Mouse (Mus musculus) midbrain, embryonic 12.5 days (tissue): ENCODE data around the gene Gm43552. TPM values are rescaled to one million over a fixed set of nuclear protein-coding genes. Genes with fewer than 3 reads are reported as not detected.

ENCODE experiments used
- ATAC-seq: fragments of 200-750 bp; cut with Nextera tagmentation; 2 replicates; pipeline ENCODE4 v1.8.0; 2017; ENCODE audit warnings: low read depth, moderate TSS enrichment, moderate library complexity; ENCODE audit not compliant: low FRiP score
- H3K27ac ChIP-seq: fragments of 300-500 bp; sonication (generic); replicated peaks from 2 replicates; pipeline ENCODE4 v1.5.1; 2016; ENCODE audit warnings: mild to moderate bottlenecking
- H3K27me3 ChIP-seq: fragments of 300-500 bp; sonication (generic); 2 replicates; pipeline ENCODE4 v1.6.1; 2016; ENCODE audit warnings: mild to moderate bottlenecking
- H3K36me3 ChIP-seq: fragments of 300-500 bp; sonication (generic); 2 replicates; pipeline ENCODE4 v1.6.1; 2016
- H3K4me1 ChIP-seq: fragments of 300-500 bp; sonication (generic); 2 replicates; pipeline ENCODE4 v1.6.1; 2016
- H3K4me2 ChIP-seq: fragments of 300-500 bp; sonication (generic); replicated peaks from 2 replicates; pipeline ENCODE4 v1.6.1; 2016; ENCODE audit warnings: mild to moderate bottlenecking, moderate library complexity
- H3K4me3 ChIP-seq: fragments of 300-500 bp; sonication (generic); 2 replicates; pipeline ENCODE4 v1.5.1; 2016; ENCODE audit warnings: mild to moderate bottlenecking
- H3K9ac ChIP-seq: fragments of 300-500 bp; sonication (generic); replicated peaks from 2 replicates; pipeline ENCODE4 v1.6.1; 2016; ENCODE audit warnings: mild to moderate bottlenecking, moderate library complexity
- H3K9me3 ChIP-seq: fragments of 300-500 bp; sonication (generic); 2 replicates; pipeline ENCODE4 v1.6.1; 2016; ENCODE audit warnings: mild to moderate bottlenecking
- WGBS: fragments of 180-500 bp; shearing (Covaris S2); methylation state at CpG from one replicate; pipeline ENCODE4 v1.1.7; 2016; 5-methylcytosine and 5-hydroxymethylcytosine counted together
- polyA plus RNA-seq: library from polyadenylated mRNA; unstranded; fragments of >200 nt; fragmentation: Nextera tagmentation; extraction: Ambion mirVana; gene quantifications from 2 replicates; pipeline ENCODE4 v1.2.1, GENCODE M21; 2016

Gene Gm43552
- polyA plus RNA-seq, 1 experiment from 2014 or later: not detected

DNA sequence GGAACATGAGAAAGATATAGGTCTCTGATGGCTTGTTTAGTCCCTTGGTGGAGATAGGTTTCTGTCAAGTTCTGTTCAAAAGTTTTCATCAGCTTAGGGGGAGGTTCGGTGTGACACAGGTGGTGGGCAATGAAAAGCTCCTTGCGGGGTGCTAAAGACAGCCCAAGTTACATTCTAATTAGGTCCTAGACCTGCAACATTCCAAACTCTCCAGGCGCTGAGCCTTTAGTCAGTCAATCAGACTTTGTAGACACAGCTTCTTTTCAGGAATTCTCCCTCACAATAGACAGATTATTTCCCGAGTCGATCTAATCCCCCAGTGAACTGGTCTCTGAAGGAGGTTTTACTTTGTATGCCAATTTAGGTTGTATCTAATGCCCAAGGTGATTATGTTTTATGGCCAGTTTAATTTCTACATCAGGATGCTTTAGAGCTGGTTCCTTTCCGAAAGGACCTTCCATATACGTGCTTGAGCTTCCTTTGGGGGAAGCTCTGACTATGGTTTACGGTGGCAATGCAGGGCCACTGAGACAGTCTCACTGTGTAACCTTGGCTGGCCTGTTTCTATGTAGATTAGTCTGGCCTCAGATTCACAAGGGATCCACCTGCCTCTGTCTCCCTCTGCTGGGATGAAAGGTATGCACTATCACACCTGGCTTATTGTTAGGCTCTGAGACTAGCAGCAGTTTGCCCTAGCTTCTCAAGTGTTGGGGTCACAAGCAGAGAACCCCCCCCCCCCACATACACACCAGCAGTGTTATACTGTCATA lies 33.2 kb upstream of the Gm43552 start:
- Histone ChIP-seq H3K4me3 (no peak overlapping the region), H3K36me3 (no peaks in the 10 kb centered on the region), H3K4me1 (peaks cover 12% of the 10 kb centered on the region), H3K27me3 (peaks cover 9% of the 10 kb centered on the region), H3K27ac (no peak overlapping the region), H3K9ac (no peak overlapping the region), H3K4me2 (no peak overlapping the region; the same call in 1 of the 2 replicates), H3K9me3 (no peaks in the 10 kb centered on the region)
- WGBS: 2% methylated on average over 8 of the region's 8 CpGs
- no peak for ATAC-seq

DNA sequence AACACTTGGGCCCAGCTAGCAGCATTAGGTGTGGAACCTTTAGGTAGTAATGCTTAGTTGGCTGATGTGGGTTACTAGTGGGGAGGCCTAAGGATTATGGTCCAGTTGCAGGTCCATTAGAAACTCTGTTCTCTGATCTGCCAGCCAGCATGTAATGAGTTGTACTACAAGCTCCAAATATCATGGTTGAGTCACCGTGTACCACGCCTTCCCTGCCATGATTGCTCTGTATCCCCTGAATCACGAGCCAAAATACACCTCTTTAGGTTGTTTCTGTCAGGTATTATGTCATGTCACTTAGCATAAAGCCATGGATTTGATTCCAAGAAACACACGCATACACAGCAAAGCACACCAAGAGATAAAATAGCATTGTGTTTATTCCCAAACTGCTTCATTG lies 32.2 kb upstream of the Gm43552 start:
- WGBS: 59% methylated on average over 4 of the region's 4 CpGs
- Histone ChIP-seq H3K27me3 (peaks cover 9% of the 10 kb centered on the region), H3K4me3 (no peak overlapping the region), H3K36me3 (no peaks in the 10 kb centered on the region), H3K9ac (no peak overlapping the region), H3K9me3 (no peaks in the 10 kb centered on the region), H3K4me1 (peaks cover 12% of the 10 kb centered on the region), H3K27ac (no peak overlapping the region), H3K4me2 (no peak overlapping the region)
- ATAC-seq: no peak

DNA sequence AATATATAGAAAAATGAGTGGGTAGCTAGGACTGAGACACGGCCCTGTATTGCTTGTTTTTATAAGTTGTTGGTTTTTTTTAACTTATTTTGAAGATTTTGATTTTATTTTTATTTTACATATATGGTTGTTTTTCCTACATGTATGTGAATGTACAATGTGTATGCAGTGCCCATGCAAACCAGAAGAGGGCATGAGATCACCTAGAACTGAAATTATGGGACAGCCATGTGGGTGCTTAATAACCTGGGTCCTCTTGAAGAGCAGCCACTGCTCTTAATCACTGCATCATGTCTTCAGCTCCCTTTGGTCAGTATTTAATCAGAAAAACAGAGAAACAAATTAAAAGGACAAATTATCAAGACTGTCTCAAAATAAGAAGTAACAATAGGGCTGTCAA lies 29.2 kb upstream of the Gm43552 start:
- WGBS: 88% methylated on average over 1 of the region's 1 CpGs
- Histone ChIP-seq H3K9ac (no peak overlapping the region), H3K27me3 (no peaks in the 10 kb centered on the region; the same call in 1 of the 2 replicates), H3K4me3 (no peak overlapping the region), H3K9me3 (no peaks in the 10 kb centered on the region), H3K4me1 (peaks cover 9% of the 10 kb centered on the region), H3K4me2 (no peak overlapping the region), H3K36me3 (no peaks in the 10 kb centered on the region), H3K27ac (no peak overlapping the region)
- no peak for ATAC-seq

GRCm38 (mm10) chr5:65514635-65515278 lies 22.1 kb upstream of the Gm43552 start:
- Histone ChIP-seq H3K4me3 (no peak overlapping the region), H3K4me1 (no peaks in the 10 kb centered on the region), H3K27me3 (no peaks in the 10 kb centered on the region), H3K9ac (no peak overlapping the region), H3K4me2 (no peak overlapping the region), H3K9me3 (no peaks in the 10 kb centered on the region), H3K27ac (no peak overlapping the region), H3K36me3 (no peaks in the 10 kb centered on the region)
- 78% methylated on average over 5 of the region's 5 CpGs for WGBS
- ATAC-seq: no peak

DNA sequence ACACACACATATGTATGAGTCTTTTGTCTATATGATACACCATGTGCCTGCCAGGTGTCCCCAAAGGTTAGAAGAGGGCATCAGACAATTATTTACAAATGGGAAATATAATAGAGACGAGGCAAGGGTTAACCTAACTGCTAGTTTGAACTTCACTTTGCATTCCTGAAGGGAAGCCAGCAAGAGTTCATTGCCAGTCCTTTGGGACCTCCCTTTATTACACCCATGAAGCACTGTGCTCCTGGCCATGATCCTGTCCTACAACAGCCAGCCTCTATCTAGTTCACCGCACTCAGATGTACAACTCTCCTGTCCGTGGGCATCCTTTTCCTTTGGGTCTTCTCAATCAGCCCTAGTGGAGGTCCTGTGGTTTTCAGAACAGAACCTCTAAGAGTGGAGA lies 20.9 kb upstream of the Gm43552 start:
- Histone ChIP-seq H3K4me3 (no peak overlapping the region), H3K4me1 (no peaks in the 10 kb centered on the region), H3K9me3 (no peaks in the 10 kb centered on the region), H3K9ac (no peak overlapping the region), H3K27me3 (no peaks in the 10 kb centered on the region), H3K36me3 (no peaks in the 10 kb centered on the region), H3K4me2 (no peak overlapping the region), H3K27ac (no peak overlapping the region)
- WGBS: 94% methylated on average over 3 of the region's 3 CpGs
- no peak for ATAC-seq

DNA sequence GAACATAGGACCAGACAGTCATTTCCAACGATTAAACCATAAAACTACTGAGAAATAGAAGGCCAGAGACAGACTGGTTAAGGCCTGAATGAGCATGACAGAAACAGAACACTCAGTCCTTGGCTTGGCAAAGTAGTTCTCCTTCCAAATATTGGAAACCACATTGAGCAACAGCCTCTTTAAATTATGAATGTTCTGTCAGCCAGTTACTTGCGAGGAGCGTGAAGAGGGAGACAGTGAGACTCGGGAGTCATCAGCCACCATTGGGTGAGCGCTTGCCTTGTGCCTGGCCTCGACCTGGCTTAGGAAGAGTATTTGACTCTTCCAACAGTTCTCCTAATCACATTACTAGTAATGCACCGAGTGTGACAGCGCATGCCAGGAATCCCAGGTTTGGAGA lies 15.8 kb upstream of the Gm43552 start:
- Histone ChIP-seq H3K9me3 (no peaks in the 10 kb centered on the region), H3K4me3 (no peak overlapping the region), H3K27ac (no peak overlapping the region), H3K4me1 (no peaks in the 10 kb centered on the region), H3K4me2 (no peak overlapping the region), H3K27me3 (no peaks in the 10 kb centered on the region), H3K9ac (no peak overlapping the region), H3K36me3 (no peaks in the 10 kb centered on the region)
- WGBS: 82% methylated on average over 8 of the region's 8 CpGs
- ATAC-seq: no peak

DNA sequence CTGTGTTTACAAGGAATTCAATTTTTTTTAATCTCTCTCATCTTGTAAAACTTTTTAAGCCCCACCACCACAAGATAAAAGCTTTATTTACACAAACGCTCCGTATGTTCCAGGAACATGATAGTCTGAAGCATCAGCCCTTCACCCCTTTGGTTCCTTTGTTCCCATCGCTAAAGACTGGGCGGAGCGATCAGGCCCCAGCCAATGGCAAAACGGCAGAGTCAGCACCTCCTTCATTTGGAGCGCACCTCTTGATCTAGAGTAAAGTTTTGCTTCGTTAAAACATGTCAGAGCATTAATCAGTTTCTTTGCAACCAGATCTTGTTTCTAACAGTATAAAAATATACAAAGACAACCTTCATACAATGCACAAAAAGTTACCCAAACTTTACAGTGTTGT lies 13.2 kb upstream of the Gm43552 start:
- no peak overlapping the region for H3K27ac ChIP-seq
- H3K9ac ChIP-seq: no peak overlapping the region
- ATAC-seq: no peak
- H3K4me1 ChIP-seq: no peaks in the 10 kb centered on the region
- H3K36me3 ChIP-seq: no peaks in the 10 kb centered on the region
- 10% methylated on average over 8 of the region's 8 CpGs for WGBS
- no peaks in the 10 kb centered on the region for H3K9me3 ChIP-seq
- peak overlapping the region; percentile 23; the same call in 1 of the 2 replicates for H3K4me2 ChIP-seq
- H3K4me3 ChIP-seq: no peak overlapping the region
- no peaks in the 10 kb centered on the region for H3K27me3 ChIP-seq

- H3K9me3 ChIP-seq: no peaks in the 10 kb centered on the region
- H3K27me3 ChIP-seq: no peaks in the 10 kb centered on the region
- no peaks in the 10 kb centered on the region for H3K36me3 ChIP-seq
- ATAC-seq: no peak
- H3K9ac ChIP-seq: no peak overlapping the region
- no peaks in the 10 kb centered on the region for H3K4me1 ChIP-seq
- 83% methylated on average over 9 of the region's 9 CpGs for WGBS
- H3K27ac ChIP-seq: no peak overlapping the region
- H3K4me3 ChIP-seq: no peak overlapping the region
- H3K4me2 ChIP-seq: no peak overlapping the region
Measured at GRCm38 (mm10) chr5:65501407-65501806, 8.8 kb upstream of the Gm43552 start.

- ATAC-seq: no peak
- Histone ChIP-seq H3K27ac (no peak overlapping the region), H3K36me3 (no peaks in the 10 kb centered on the region), H3K9me3 (no peaks in the 10 kb centered on the region), H3K4me3 (no peak overlapping the region), H3K4me2 (no peak overlapping the region), H3K9ac (no peak overlapping the region), H3K27me3 (no peaks in the 10 kb centered on the region), H3K4me1 (no peaks in the 10 kb centered on the region)
- WGBS: 89% methylated on average over 7 of the region's 7 CpGs
Measured at GRCm38 (mm10) chr5:65500231-65500630, 7.6 kb upstream of the Gm43552 start.

DNA sequence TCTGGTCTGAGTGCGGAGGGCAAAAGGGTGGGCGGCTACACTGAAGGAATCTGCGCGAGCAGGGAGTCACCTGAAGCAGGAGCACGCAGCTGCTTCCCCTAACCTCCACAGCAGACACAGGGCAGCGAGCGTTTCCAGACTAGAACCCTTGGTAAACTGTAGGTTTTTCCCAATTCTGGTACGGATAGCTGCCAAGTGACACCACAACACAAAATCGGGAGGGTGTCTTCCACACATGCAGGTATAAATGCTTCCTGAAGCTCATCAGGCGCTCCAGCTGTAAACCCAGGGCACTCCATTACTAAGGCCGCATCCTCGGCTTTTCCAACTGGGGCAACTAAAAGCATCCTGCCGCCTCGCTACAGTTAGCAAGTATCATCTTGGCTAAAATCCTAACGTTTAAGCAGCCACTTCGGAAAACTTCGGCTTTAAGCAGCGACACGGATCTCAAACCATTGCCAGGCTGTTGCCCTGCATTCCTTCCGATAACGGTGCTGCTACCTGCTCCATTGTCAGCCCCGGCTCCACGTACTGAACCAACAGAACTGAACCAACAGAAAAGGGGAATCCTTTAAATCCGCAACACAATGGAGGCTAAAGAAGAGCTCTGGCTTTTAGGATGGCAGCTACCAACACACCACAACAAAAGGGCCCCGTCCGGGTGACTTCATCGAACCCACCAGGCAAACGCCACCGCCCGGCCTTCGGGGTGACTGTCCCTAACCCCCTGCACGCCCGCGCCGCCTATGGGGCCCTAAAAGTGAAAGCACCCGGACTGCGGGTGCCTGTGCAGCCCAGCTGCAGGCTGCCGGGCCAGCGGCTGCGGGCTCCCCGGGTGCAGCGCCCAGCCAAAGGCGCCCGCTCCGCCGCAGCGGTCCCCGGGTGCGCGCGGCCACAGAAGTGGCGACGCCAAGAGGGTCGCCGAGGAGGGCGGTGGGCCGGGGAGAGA lies 592 bp downstream of the Gm43552 start:
- peak; percentile 92 for ATAC-seq
- Histone ChIP-seq H3K4me1 (peaks cover 18% of the 10 kb centered on the region), H3K27me3 (0 out of 2 replicates have a peak, but pooled peaks cover 4% of the 10 kb centered on the region), H3K4me2 (peak overlapping the region; percentile 77), H3K9me3 (no peaks in the 10 kb centered on the region), H3K36me3 (no peaks in the 10 kb centered on the region), H3K9ac (peak overlapping the region; percentile 94), H3K27ac (peak overlapping the region; percentile 95), H3K4me3 (peak overlapping the region; percentile 95)
- under 1% methylated on average over 57 of the region's 57 CpGs for WGBS

- WGBS: 88% methylated on average over 4 of the region's 4 CpGs
Measured at GRCm38 (mm10) chr5:65489830-65490229, 2.8 kb downstream of the Gm43552 start.

DNA sequence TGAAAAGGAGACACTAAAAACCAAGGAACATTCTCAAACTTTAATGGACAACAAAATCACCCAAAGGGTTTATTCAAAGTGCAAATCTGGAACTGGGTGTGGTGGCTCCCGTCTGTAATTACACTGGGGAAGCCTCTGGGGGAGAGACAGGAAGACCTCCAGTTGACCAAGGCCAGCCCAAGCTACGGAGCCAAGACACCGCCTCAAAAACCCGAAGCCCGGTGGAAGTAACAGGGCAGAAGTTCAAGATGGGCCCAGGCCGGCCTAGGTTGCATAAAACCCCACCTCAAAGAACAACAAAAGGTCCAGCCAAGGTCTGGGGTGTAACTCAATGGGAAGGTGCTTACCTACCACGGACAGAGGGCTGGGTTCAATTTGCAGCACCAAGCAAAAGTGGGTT lies 3.9 kb downstream of the Gm43552 start:
- no peak for ATAC-seq
- WGBS: 89% methylated on average over 7 of the region's 7 CpGs
- Histone ChIP-seq H3K9ac (no peak overlapping the region), H3K4me1 (peaks cover 18% of the 10 kb centered on the region), H3K4me2 (no peak overlapping the region), H3K36me3 (no peaks in the 10 kb centered on the region), H3K27ac (no peak overlapping the region), H3K9me3 (no peaks in the 10 kb centered on the region), H3K27me3 (no peaks in the 10 kb centered on the region), H3K4me3 (no peak overlapping the region)

More at GRCm38 (mm10) chr5:65489830-65490229, 2.8 kb downstream of the Gm43552 start:
- Histone ChIP-seq H3K4me2 (no peak overlapping the region), H3K36me3 (no peaks in the 10 kb centered on the region), H3K9me3 (no peaks in the 10 kb centered on the region), H3K9ac (no peak overlapping the region), H3K27me3 (0 out of 2 replicates have a peak, but pooled peaks cover 4% of the 10 kb centered on the region), H3K4me3 (no peak overlapping the region), H3K4me1 (peaks cover 18% of the 10 kb centered on the region), H3K27ac (no peak overlapping the region)
- no peak for ATAC-seq
